Mouse (Mus musculus): Measurements from ENCODE around the gene Med1.
"Not testable (repeated sequence)": the region's sequence is repeated elsewhere in the genome, so short reads cannot be mapped to it uniquely, and the experiment has no call there.

The Med1 gene

DNA sequence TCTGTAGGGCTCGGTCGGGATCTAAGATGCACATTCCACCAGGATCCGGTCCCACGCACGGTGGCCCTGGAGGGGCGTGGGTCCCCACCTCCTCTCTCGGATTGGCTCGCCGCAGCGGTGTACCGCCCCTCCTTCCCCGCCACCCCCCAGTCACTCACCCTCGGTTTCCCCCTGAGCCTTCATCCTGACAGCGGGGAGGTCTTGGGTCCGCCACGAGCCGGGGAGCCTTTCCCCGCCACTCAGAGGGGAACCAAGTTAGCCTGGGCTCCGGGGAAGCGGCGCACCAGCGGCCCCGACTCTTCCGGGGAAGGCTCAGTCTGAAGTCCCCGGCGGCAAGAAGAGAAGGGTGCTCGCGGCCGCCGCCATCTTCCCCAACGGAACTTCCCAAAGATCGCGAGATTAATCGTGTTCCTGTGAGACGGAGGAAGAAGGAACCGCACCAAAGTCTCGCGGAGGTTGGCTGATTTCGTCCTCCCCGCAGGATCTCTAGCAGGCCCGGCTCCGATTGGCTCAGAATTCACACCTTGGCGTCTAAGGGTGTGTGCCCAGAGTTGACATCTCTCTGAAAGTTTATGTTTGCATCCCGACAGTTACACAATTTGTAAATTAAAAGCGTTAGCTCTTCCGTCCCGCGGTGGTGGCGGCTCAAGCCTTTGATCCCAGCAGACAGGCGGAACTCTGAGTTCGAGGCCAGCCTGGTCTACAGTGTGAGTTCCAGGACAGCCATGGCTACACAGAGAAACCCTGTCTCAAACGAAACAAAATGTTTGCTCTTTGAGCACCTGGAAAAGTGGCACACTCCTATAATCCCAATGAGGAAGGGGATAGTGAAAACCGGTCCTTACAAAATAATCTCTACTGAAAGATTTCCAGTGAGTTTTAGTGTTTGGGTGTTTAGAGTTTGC lies at the start of gene Med1:
Gene Med1, minus strand, starts transcription at position 393 of the 905 bp plus-strand sequence.
- DNase-seq, result peak; percentile 95 to 98

- DNase-seq, result no peak
Measured at GRCm38 (mm10) chr11:98238995-98239394, 45.9 kb upstream of the Med1 start.

DNA sequence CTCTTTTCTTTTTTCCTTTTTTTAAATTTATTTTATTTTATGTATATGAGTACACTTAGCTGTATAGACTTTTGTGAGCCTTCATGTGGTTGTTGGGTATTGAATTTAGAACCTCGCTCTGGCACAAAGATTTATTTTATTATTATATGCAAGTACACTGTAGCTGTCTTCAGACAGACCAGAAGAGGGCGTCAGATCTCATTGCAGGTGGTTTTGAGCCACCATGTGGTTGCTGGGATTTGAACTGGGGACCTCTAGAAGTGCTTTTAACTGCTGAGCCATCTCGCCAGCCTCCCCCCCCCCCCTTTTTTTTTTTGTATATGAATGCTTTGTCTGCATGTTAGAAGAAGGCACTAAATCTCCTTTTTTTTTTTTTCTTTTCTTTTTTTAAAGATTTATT lies 45.3 kb upstream of the Med1 start:
- no peak for DNase-seq

DNA sequence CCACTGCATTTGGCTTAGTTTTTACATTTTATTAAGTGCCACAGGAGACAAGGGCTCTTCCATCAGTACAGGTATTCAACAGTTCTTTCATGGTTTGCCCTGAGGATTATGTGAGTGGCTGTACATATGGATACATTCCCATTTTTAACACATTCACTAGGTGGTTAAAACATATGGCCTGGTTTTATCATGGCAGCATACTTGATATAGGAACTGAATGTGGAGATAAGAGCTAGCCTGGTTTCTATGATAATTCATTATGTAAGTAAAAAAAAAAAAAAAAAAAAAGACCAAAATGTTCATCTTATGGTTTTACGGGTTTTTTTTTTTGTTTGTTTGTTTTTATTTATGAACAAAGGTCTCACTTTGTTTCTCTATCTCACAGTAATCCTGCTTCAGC lies 33.3 kb upstream of the Med1 start:
- no peak for DNase-seq

DNA sequence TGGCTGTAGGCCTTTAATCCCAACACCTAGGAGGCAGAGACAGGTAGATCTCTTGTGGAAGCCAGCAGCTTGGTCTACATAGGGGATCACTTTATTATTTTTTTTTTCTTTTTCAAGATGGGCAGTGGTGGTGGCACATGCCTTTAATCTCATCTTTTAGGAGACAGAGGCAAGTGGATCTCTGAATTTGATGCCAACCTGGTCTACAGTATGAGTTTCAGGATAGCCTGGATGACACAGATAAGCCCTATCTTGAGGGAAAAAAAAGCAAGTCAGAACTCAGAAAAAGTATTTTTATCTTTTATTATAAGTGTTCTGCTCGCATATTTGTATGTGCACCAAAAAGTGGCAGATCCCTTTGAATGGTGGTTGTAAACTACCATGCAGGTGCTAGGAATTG lies 20.2 kb upstream of the Med1 start:
- DNase-seq, result no peak

- not testable (repeated sequence) for DNase-seq
Measured at GRCm38 (mm10) chr11:98209661-98210060, 16.6 kb upstream of the Med1 start.

- DNase-seq, result peak; percentile 19 to 43
Measured at GRCm38 (mm10) chr11:98206281-98206680, 13.2 kb upstream of the Med1 start.

DNA sequence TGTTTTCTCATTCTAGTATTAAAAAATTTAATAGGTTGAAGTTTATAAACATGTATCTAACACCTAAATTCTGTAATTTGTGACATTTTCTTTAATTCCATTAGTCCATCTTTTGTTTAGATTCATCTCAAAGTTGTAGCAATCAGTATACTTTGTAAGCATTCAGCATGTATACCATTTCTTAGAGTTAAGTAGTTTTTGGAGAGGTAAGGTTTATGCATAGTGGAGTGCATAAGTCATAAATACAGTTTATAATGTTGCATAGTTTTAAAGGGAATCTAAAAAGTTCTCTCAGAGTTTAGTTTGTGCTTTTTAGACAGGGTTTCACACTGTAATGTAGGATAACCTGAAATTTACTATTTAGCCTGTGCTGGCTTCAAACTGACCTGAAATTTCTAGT lies 12.4 kb upstream of the Med1 start:
- DNase-seq, result no peak

- peak; percentile 19 to 51 for DNase-seq
Measured at GRCm38 (mm10) chr11:98203931-98204421, 10.9 kb upstream of the Med1 start.

- no peak for DNase-seq
Measured at GRCm38 (mm10) chr11:98203351-98203911, 10.3 kb upstream of the Med1 start.

DNA sequence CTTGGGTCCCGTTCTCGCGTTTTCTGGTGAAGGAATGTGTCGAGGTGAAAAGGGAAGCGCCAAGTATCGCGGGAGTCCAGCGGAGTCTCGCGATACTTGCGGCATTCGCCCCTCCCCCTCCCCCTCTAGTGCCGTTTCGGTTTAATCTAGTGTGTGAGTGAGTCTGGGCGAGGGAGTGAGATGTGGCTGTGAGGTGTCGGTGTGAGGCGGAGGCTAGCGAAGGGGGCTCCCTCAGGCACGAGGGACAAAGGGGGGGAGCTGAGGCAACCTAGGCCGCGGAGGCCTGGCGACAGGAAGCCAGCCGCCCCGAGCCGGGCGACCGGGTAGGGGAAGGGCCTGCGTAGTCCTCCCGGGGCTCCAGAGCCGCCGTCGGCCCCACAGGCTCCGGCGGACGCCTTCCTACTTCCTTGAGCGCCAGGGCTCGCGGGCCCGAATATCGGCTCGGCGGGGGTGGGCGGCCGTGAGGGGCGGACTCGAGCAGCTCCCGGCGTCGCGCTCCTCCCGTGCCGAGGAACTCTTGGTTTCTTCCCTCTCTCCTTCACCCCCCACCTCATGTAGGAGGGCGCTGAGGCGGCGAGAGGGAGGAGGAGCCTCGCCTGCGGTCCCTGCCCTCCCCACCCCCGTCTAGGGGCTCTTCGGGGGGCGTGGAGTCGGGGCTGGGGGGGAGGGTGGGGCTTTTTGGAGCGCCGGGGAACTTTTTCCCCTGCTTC lies 9.7 kb upstream of the Med1 start, which contains the start of gene Cdk12:
Gene Cdk12, plus strand, starts transcription at position 419 of the 710 bp plus-strand sequence.
- peak; percentile 97 to 98 for DNase-seq

DNA sequence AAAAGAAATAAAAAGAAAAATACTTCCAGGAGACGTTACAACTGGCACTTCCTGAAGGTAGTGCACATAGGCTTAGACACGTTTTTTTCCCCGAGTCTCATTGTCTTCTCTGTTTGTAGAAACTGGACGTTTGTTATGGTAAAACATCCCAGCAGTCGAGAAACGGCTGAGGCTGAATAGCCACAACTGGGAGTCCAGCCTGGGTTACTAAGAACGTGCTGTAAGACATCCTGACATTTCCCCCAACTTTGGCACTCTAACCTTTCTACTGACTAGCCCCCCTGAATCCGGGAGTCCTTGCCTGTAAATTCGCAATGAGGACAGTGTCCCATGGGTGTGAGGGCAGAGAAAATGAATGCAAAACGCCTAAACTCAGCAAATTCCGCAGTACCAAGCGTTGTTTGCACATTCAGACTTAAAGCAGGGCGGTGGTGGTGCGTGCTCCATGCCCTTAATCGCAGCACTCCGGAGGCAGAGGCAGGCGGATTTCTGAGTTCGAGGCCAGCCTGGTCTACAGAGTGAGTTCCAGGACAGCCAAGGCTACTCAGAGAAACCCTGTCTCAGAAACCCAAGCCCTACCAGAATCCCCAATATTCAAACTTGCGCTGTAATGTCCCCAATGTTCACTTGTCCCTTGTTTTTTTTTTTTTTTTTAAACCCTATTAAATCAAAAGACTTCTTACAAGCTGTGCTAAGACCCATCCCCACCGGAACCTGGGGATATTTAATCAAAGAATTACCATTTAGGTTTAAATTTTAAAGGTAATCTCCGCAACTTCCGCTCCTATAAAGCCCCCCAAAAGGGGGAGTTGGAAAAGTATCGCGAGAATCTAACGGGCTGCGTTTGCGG lies 8.9 kb upstream of the Med1 start:
- peak; percentile 22 to 43 for DNase-seq

DNA sequence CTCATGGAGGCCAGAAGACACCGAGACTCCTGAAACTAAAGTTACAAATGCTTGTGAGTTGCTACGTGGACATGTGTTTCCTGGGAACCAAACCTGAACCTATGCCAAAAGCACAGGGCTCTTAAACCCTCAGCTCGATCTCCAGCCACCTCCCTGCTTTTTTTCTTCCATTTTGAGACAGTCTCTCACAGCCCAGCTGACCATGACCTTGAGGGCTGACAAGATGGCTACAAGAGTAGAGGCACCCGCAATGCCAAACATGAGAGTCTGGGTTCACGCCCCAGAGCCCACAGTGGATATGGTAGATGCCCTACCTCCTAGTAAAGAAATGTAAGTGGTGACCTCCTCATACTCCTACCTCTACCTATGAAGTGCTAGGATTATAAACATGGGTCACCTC lies 2.3 kb downstream of the Med1 start:
- no peak for DNase-seq

- no peak for DNase-seq
Measured at GRCm38 (mm10) chr11:98187640-98188395, 5.3 kb downstream of the Med1 start.

GRCm38 (mm10) chr11:98182149-98182548 lies 10.9 kb downstream of the Med1 start:
- not testable (repeated sequence) for DNase-seq

DNA sequence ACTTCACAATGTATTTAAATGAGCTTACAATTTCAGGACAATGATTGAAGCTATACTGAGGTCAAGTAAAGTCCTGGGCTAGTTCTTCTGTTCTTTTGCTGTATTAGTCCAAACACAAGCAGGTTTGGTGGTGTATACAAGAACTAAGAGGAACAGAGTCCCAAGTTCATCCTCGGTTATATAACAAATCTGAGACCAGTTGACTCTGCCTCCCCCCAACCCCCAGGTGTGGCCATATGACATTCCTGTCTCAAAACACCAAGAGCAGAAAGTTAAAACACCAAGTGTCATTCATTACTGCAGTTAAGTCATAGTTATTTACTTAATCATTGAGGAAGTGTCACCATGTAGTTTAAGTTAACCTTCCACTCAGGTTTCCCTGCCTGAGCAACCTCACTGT lies 24.7 kb downstream of the Med1 start:
- peak; percentile 38 to 52 for DNase-seq

DNA sequence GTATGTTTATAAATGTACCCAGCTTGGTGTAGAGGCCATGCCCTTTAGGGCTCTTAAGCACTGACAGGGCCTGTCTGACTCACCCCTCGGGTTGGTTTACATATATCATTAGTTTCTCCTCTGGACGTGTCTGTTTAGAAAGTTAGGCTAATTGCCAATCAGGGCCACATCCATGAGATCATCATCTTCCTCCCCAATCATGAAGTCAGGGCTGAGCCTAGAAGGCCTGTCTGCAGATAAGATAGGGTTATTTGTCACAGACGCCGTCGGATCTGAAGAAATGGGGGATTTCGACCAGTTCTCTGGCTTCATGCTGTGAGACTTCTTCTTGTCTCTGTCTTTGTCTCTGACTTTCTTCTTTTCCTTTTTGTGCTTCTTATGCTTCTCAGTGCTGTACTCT lies 38.0 kb downstream of the Med1 start:
- no peak for DNase-seq

DNA sequence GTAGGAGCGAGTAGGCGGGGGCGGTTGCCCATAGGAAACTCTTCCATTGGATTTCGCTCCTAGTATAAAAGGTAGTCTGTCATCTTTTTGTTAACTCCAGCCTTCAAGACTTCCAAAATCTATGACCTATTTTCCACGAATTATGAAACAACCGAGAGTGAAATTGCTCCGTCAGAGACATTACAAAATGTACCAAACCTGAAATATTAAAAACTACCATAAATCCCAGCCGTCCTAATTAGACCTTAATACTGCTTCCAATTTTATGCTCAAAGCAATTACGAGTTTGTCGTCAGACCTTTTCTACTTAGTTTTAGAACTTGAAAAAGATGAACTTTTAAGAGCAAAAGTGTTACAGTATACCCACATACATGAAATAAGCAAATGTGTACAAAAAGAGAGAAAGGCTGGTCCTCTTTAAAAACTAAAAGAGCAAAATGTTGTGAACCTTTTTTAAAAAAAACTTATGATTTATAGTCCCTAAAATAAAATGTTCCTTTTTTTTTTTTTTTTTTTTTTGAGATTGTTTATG lies 42.4 kb downstream of the Med1 start:
- no peak for DNase-seq

DNA sequence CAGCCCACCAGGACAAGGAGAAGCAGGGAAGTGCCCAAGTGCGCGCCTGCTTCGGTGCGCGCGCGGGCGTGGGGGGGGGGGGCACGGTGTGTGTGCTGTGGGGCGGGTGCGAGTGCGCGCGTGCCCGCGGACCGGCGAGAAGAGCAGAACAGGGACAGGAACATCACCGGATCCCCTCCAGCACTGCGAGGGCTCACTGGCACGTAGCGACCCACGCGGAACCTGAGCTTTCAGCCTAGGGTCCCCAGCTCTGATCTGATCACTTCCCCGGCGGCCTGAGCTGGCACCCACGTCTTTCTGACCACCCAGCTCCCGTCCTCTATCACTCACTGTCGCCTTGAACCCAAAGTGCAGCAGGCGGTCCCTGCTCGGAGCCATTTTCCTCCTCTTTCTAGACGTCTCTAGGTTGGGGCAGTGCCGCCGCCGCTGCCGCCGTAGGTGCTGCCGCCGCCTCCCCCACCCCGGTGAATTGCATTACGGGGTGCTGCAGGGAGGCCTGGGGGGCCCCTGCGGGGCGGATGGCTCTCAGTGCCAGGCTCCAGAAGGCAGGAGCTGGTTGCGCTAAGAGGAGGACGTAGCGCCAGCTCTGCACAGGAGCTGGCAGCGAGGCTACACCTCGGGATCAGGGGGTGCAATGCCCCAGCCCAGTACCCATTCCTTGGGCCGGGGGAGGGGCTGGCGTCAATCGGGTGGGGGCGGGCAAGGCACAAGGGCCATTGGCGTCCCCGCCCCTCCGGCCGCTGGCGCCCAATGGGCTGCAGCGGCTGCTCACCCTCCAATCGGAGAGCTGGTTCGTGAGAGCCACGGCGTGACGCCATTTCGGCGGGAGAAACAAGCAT lies 43.1 kb downstream of the Med1 start, which contains the start of gene Fbxl20:
Gene Fbxl20, minus strand, starts transcription at position 618 of the 839 bp plus-strand sequence.
- DNase-seq, result peak; percentile 95 to 97

DNA sequence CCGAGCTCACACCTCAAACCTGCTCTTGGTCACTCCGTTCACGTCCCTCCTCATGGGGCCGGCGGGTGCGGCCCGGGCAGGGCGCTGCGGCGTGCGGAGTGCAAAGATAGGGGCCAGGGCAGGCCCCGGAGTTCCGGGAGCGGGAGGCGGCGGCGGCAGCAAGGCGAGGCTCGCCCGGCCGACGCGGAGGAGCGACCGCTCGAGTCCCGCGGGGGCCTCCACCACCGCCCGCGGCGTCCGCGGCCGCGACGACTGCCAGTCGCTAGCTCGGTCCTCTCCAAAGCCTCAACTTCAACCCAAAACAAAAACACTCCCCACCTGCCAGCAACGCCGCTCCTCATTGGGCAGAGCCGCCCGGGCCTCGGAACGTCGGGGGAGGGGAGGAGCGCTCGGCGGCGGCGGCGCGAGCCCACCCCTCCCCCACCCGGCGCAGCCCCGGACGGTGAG lies 43.8 kb downstream of the Med1 start:
- DNase-seq, result peak; percentile 95 to 97

Measured in kidney, postnatal 36 days (tissue).